Mouse (Mus musculus) inflammation-experienced regulatory T-cells, adult 16 weeks (primary cell): ENCODE measurements around the gene Olfr649. TPM values are rescaled to one million over a fixed set of nuclear protein-coding genes. Genes with fewer than 3 reads are reported as not detected.

Source experiments
- polyA plus RNA-seq: library from polyadenylated mRNA; unstranded; fragments of 100-300 nt; shearing (Covaris generic); gene quantifications from one replicate; pipeline ENCODE4 v1.2.1, GENCODE M21; 2017

Olfr649 gene
- polyA plus RNA-seq: not detected

DNA sequence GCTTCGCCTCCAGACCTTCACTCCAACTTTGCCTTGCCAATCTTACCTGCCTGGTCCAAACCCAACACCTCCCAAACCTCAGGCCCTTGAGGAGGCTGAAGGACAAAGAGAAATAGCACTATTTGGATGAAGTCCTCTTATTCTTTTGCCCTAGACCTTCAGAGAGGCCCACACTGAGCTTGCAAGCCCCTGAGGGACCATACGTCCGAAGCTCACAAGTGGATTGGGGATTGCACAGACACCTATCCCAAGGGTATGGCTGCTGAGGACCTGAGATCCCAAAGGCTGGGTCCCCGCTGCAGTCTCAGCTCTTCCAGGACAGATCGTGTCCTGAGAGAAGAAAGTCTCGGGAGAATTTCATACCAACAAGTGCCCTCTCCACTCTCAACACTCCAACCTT is at the start of gene Olfr649:
Olfr649 (minus strand) TSS at position 101 of the 400 bp plus-strand sequence.

DNA sequence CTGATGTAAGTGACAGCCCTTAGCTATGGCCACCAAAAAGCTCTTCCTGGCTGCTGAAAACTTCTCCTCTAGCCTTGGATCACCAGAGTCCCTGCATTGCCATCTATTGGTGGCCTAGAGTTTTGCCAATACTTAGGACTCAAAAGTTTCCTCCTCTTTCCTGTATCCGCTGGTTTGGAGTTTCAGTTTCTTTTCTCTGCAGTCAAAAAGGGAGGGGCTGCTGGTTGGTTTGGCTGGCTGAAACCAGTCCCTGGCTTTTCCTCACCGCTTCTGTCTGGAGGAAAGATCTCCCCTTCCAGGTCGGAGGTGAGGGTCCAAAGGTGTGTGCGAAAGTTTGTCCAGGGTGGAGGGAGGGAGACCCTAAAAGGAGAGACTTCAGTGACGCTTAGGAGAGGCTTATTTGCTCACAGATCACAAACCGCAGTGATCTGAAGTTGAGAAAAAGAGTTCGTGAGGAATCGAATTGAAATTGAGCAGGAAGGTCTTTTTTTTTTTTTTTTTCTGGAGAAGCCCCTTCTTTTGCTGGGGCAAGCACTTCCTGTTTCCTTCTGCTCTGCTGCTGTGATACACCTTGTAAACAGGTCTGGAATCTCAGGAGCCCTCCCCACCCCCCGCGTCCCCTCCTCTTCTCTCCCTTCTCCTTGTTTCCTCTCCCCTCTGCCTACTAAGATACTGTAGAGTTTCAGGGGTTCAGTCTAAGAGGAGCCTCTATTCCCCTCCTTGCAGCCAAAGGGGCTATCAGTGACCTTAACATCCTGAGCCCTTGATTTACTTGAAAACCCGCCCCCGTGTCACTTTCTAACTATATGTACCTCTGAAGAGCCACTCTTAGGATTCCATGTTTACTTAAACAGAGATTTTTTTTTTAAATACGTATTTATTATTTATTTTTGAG is 48.7 kb upstream of the Olfr649 start, which contains the start of gene Trim34a:
Trim34a (plus strand) TSS at position 171 of the 895 bp plus-strand sequence.

DNA sequence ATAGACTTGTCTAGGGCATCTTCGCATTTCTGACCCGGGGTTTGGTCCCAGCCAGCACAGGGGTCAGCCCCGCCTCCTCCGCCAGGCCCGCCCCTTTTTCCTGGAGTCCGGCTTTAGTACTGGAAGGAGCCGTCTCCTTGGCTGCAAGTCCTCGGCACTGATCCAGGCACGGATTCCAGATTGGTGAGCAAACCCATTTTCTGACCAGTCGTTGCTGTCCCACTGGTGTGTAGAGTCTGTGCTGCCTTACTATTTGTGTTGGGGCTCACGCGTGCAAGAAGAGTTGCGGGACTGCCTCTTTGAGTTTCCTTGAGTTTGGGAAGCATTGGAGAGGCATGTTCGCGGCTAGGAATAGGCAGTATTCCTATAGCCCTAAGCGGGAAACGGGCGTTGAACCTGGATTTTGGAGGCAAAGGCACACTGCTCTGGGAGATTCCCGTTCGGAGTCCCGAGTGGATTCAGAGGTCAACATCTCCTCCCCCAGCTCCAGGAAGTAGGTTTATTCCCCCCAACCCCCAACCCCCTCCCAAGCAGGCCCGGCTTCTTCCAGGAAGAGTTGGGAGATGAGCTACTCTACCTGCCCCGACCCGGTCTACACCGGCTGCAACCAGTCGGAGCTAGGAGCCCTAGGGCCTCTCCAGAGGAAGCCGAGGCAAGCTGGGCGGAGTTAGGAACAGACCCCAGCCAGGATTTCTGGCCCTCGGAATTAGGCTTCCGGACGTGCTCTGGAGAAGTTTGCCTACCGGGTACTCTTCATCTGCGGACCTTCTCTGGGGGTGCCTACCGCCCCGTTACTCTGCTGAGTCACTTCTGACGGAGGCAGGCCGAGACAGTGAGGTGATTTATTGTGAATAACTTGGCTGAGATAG is 23.1 kb upstream of the Olfr649 start, which contains the start of gene Trim6:
Trim6 (plus strand) TSS at position 93 of the 869 bp plus-strand sequence.

DNA sequence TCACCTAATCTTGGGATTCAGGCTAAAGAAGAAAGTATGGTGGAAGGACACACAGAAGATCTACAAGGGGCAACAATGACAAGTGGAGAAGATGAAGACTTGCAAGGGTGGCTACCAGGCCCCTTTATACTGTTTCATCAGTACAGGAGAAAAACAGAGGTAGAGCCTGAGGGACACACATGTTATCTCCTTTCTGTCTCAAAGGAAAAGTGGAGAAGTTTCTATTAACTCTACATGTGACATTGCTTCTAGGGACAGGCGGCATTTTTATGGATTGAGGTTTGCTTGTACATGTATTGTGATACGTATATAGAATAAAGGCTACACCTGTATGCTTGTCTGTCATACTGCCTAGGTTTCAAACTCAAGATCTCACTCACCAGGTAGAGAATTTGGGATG is 12.5 kb downstream of the Olfr649 start, which contains the start of gene Olfr648:
Olfr648 (minus strand) TSS at position 101 of the 400 bp plus-strand sequence.

DNA sequence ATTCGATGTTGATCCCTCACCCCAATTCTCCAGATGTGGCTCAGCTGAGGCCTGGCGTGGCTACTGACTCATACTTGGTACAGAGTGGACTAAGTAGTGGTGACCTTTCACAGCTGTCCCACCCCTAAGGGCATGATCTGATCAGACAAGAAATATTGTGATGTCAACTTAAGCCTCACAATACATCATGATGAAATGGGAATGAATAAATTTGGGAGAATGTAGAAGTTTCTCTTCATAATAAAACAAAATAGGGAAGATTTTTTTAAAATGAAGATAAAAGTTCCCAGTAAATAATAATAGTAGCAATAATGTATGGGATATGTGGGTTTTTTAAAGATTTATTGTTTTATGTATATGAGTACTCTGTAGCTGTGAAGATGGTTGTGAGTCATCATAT is 45.3 kb downstream of the Olfr649 start, which contains the start of gene Ubqlnl:
Ubqlnl (minus strand) TSS at position 101 of the 400 bp plus-strand sequence.

DNA sequence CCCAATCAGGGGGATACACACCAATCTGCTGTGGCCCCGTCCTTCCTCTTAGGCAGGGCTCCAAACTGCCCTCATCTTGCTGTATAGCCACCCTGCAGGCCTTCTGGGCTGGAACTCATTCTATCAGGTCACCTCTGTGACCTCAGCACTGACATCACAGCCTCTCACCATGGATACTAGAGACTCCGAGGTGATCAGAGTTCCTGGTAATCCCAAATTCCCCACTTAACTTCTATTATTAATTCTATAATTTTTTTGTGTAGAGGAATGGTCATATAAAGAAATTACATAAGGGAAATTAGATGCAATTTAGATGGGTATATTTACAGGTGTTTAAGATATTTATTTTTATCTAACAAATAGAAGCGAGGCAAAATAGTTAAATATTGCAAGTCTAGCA is 52.6 kb downstream of the Olfr649 start, which contains the start of gene Ubqln3:
Ubqln3 (minus strand) TSS at position 101 of the 400 bp plus-strand sequence.

Other genes starting within 250 kb of the Olfr649 start
- 0.04 TPM for gene Olfr635, start 224.8 kb downstream of the Olfr649 start, polyA plus RNA-seq
- not detected for gene Olfr638, start 197.2 kb downstream of the Olfr649 start, polyA plus RNA-seq
- gene Olfr639, start 178.7 kb downstream of the Olfr649 start, polyA plus RNA-seq: not detected
- not detected for gene Olfr640, start 170.4 kb downstream of the Olfr649 start, polyA plus RNA-seq
- not detected for gene Olfr641, start 160.5 kb downstream of the Olfr649 start, polyA plus RNA-seq
- gene Olfr642, start 143.3 kb downstream of the Olfr649 start, polyA plus RNA-seq: not detected
- 0.12 TPM for gene 4930516K23Rik, start 134.5 kb downstream of the Olfr649 start, polyA plus RNA-seq
- gene Olfr644, start 124.1 kb downstream of the Olfr649 start, polyA plus RNA-seq: not detected
- not detected for gene Olfr645, start 110.5 kb downstream of the Olfr649 start, polyA plus RNA-seq
- not detected for gene Olfr646, start 91.1 kb downstream of the Olfr649 start, polyA plus RNA-seq
- gene Ubqln5, start 66.2 kb downstream of the Olfr649 start, polyA plus RNA-seq: not detected
- not detected for gene Olfr643, start 58.6 kb downstream of the Olfr649 start, polyA plus RNA-seq
- gene Ubqln3, start 52.7 kb downstream of the Olfr649 start, polyA plus RNA-seq: not detected
- not detected for gene Ubqlnl, start 45.4 kb downstream of the Olfr649 start, polyA plus RNA-seq
- not detected for gene Olfm5, start 31.2 kb downstream of the Olfr649 start, polyA plus RNA-seq
- gene Olfr648, start 12.6 kb downstream of the Olfr649 start, polyA plus RNA-seq: 0.17 TPM
- 1.5 TPM for gene Trim6, start 22.8 kb upstream of the Olfr649 start, polyA plus RNA-seq
- gene Trim34a, start 48.5 kb upstream of the Olfr649 start, polyA plus RNA-seq: 56.3 TPM
- gene Trim5, start 92.1 kb upstream of the Olfr649 start, polyA plus RNA-seq: 39.1 TPM
- gene Trim12a, start 119.5 kb upstream of the Olfr649 start, polyA plus RNA-seq: 146 TPM
- gene Trim34b, start 133.5 kb upstream of the Olfr649 start, polyA plus RNA-seq: 0.78 TPM
- 25.4 TPM for gene Trim12c, start 157.4 kb upstream of the Olfr649 start, polyA plus RNA-seq
- 1.3 TPM for gene Trim30b, start 173.9 kb upstream of the Olfr649 start, polyA plus RNA-seq
- gene Trim30c, start 204.9 kb upstream of the Olfr649 start, polyA plus RNA-seq: 1.1 TPM